Mouse (Mus musculus): ENCODE measurements at regions not wholly inside any gene's neighbourhood (a gene's known extent, or its start where the extent isn't known, plus 50 kb on each side); places are given as distances from the start of the nearest gene placed in this dataset.

GRCm38 (mm10) chr4:39926021-39926591 is 216.8 kb upstream of the Aco1 start:
- TF ChIP-seq CTCF (IDR thresholded peaks at IDR 0.05; ENCODE audit: insufficient read depth, low read length), result no peak
- TF ChIP-seq POLR2A (IDR thresholded peaks at IDR 0.05; ENCODE audit: borderline replicate concordance, extremely low read depth, low read depth, low read length), result no peak
